Mouse (Mus musculus): Measurements from ENCODE around the gene Sepsecs. TPM values are rescaled to one million over a fixed set of nuclear protein-coding genes. Genes with fewer than 3 reads are reported as not detected.

Gene Sepsecs
- polyA plus RNA-seq, 1 experiment from 2014 or later, result 6.4 TPM

DNA sequence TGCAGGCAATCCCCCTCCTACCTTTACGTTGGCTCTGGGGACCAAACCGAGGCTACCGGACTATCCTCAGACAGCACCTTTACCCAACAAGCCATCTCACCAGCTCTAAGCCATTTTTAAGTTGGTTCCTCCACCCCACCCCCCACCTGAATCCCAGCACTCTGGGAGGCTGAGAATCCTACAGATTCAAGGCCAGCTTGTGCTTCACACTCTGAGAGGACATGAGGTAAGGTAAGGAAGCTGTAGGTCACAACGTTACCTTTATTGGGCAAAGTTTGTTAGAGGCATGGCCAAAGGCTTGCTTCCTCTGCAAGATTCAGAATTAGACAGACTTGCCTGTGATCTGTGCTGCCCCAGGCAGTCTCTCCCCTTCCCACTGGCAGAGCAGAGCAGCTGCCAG, 10.7 kb upstream of the Sepsecs start:
- no peak overlapping the region for H3K4me2 ChIP-seq (ENCODE audit: low read depth, low read length)
- no peak overlapping the region for H3K27ac ChIP-seq (ENCODE audit: low read length)
- no peak for ATAC-seq (replicated peaks; ENCODE audit: extremely low read depth, insufficient read depth, low FRiP score)
- no peaks in the 10 kb centered on the region for H3K36me3 ChIP-seq (ENCODE audit: control insufficient read depth, insufficient read depth)
- H3K9ac ChIP-seq (ENCODE audit: low read length), result no peak overlapping the region
- no peaks in the 10 kb centered on the region for H3K27me3 ChIP-seq (ENCODE audit: control insufficient read depth, insufficient read depth, low read length)
- H3K4me1 ChIP-seq (ENCODE audit: control insufficient read depth, insufficient read depth, low read length), result no peaks in the 10 kb centered on the region
- no peaks in the 10 kb centered on the region for H3K9me3 ChIP-seq (replicated peaks; ENCODE audit: control insufficient read depth, low read length)
- 69% methylated on average over 4 of the region's 4 CpGs for WGBS
- H3K4me3 ChIP-seq (ENCODE audit: low read length), result no peak overlapping the region

DNA sequence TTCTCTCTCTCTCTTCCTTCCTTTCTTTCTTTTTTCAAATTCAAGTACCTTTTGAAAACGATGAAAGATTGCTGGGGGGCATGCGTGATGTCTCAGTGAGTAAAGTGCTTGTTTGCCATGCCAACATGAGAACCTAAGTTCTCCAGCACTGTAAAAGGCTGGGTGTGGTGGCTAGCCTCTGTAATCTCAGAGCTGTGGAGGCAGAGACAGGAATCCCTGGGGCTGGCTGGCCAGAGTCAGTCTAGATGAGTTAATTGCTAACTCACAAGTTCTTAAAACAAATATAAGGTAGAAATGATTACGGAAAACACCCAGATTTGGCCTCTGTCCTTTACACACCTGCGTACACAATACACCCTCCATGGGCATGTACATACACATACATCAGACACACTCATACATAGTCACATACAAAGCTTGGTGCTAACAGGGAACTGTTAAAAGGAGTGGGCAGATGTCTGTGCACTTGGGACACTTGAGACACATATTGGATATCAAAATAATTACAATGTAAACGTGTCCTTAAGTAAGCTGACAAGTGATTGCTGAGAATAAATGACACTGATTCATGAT, 9.1 kb upstream of the Sepsecs start:
- Histone ChIP-seq H3K36me3 (ENCODE audit: control insufficient read depth, insufficient read depth) (no peaks in the 10 kb centered on the region), H3K4me2 (ENCODE audit: low read depth, low read length) (no peak overlapping the region), H3K9me3 (replicated peaks; ENCODE audit: control insufficient read depth, low read length) (no peaks in the 10 kb centered on the region), H3K9ac (ENCODE audit: low read length) (no peak overlapping the region), H3K4me3 (ENCODE audit: low read length) (no peak overlapping the region), H3K27ac (ENCODE audit: low read length) (no peak overlapping the region), H3K27me3 (ENCODE audit: control insufficient read depth, insufficient read depth, low read length) (no peaks in the 10 kb centered on the region), H3K4me1 (ENCODE audit: control insufficient read depth, insufficient read depth, low read length) (no peaks in the 10 kb centered on the region)
- WGBS, result 74% methylated on average over 5 of the region's 5 CpGs
- ATAC-seq (replicated peaks; ENCODE audit: extremely low read depth, insufficient read depth, low FRiP score), result no peak

DNA sequence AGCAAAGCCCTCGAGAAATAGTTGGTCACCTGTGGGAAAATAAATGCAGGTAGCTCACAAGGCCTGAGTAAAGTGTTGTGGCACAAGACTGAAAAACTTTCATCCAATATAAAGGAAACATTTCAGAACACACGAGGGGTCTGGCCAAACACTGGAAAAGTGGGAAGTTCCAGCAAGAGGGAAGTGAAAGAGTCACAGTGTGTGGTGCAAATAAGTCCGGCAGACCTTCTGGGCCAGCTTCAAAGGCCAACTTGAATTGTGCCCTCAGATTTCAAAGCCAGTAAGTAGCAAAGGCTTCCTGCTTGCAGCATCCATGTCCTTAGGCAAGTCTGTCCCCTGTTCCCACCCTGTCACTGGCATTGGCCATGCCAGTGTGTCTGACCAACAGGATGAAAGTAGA, 7.6 kb upstream of the Sepsecs start:
- H3K27ac ChIP-seq (ENCODE audit: low read length), result no peak overlapping the region
- no peaks in the 10 kb centered on the region for H3K9me3 ChIP-seq (replicated peaks; ENCODE audit: control insufficient read depth, low read length)
- no peak for ATAC-seq (replicated peaks; ENCODE audit: extremely low read depth, insufficient read depth, low FRiP score)
- no peak overlapping the region for H3K9ac ChIP-seq (ENCODE audit: low read length)
- H3K4me2 ChIP-seq (ENCODE audit: low read depth, low read length), result no peak overlapping the region
- H3K4me1 ChIP-seq (ENCODE audit: control insufficient read depth, insufficient read depth, low read length), result no peaks in the 10 kb centered on the region
- no peaks in the 10 kb centered on the region for H3K36me3 ChIP-seq (ENCODE audit: control insufficient read depth, insufficient read depth)
- peaks cover 2% of the 10 kb centered on the region; the same call in 1 of the 2 replicates for H3K27me3 ChIP-seq (ENCODE audit: control insufficient read depth, insufficient read depth, low read length)
- no peak overlapping the region for H3K4me3 ChIP-seq (ENCODE audit: low read length)
- 61% methylated on average over 3 of the region's 3 CpGs for WGBS

DNA sequence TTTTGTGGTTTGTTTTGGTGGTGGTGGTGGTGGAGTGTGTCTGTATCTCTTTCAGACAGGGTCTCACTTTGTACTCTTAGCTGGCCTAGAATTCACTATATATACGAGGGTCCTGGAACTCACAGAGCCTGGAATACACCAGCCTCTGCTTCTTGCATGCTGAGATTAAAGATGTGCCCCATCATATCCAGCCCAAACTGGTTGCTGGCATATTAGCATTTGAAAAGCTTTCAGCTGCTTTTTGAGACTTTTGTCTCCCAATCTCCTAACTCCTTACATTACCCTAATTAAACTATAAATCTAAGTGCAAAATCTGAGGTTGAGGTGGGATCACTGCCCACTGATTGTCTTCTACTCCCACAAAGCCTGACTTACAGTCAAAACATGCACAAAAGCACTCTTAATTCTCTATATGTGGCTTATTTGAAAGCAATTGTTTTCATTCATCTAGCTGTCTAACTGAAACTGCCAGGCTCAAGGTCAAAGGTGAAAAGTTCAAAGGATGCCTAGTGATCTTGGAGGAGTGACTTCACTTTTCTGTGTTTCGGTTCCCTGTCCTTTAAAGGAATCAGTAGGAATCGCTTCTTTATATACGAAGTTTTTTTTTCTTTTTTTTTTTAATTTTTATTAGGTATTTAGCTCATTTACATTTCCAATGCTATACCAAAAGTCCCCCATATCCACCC, 5.0 kb upstream of the Sepsecs start:
- Histone ChIP-seq H3K27ac (ENCODE audit: low read length) (no peak overlapping the region), H3K9ac (ENCODE audit: low read length) (no peak overlapping the region), H3K4me1 (ENCODE audit: control insufficient read depth, insufficient read depth, low read length) (no peaks in the 10 kb centered on the region), H3K9me3 (replicated peaks; ENCODE audit: control insufficient read depth, low read length) (no peaks in the 10 kb centered on the region), H3K4me2 (ENCODE audit: low read depth, low read length) (no peak overlapping the region), H3K4me3 (ENCODE audit: low read length) (no peak overlapping the region), H3K27me3 (ENCODE audit: control insufficient read depth, insufficient read depth, low read length) (peaks cover 2% of the 10 kb centered on the region; the same call in 1 of the 2 replicates), H3K36me3 (ENCODE audit: control insufficient read depth, insufficient read depth) (no peaks in the 10 kb centered on the region)
- 79% methylated on average over 4 of the region's 4 CpGs for WGBS
- ATAC-seq (replicated peaks; ENCODE audit: extremely low read depth, insufficient read depth, low FRiP score), result no peak

DNA sequence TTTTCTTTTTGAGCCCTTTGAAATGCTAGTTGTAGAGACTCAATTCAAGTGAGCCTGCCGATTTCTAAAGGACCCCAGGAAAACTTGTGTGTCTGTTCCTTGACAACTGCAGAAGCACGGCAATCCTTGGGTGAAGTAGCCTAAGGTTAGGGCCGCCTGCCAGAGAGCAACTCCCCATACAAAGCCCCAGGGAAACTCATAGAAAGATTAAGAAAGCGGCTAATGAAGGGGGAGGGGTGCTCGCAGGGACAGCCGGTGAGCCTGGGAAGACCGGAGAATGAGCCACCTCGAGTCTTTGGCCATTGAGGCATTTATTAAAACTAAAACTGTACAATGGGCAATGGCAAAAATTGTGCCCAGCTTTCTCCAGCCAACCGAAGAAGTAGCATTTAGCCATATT, 3.8 kb upstream of the Sepsecs start:
- 43% methylated on average over 9 of the region's 9 CpGs for WGBS
- peaks cover 2% of the 10 kb centered on the region; the same call in 1 of the 2 replicates for H3K27me3 ChIP-seq (ENCODE audit: control insufficient read depth, insufficient read depth, low read length)
- peaks cover 6% of the 10 kb centered on the region for H3K4me1 ChIP-seq (ENCODE audit: control insufficient read depth, insufficient read depth, low read length)
- H3K9me3 ChIP-seq (replicated peaks; ENCODE audit: control insufficient read depth, low read length), result no peaks in the 10 kb centered on the region
- H3K4me3 ChIP-seq (ENCODE audit: low read length), result no peak overlapping the region
- no peak overlapping the region for H3K9ac ChIP-seq (ENCODE audit: low read length)
- no peak overlapping the region for H3K4me2 ChIP-seq (ENCODE audit: low read depth, low read length)
- H3K27ac ChIP-seq (ENCODE audit: low read length), result no peak overlapping the region
- ATAC-seq (replicated peaks; ENCODE audit: extremely low read depth, insufficient read depth, low FRiP score), result no peak
- H3K36me3 ChIP-seq (ENCODE audit: control insufficient read depth, insufficient read depth), result no peaks in the 10 kb centered on the region

DNA sequence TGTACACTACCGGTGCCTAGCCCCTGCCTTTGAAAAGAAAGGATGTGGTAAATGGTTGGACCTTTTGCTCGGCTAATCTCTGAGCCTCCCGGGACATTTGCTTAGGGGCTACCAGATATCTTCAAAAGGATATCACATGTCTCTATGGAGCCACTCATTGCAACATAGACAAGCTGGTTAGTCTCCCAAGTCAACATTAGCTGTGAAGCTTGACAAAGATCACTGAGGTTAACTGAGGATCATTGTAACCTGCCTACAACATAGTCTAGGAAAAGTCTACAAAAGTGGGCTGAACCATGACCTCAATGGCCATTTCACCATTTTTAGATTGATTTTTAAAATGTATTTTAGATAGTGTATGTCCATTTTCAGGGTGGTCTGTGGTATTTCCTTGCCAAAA, 1.2 kb upstream of the Sepsecs start:
- no peak overlapping the region for H3K9ac ChIP-seq (ENCODE audit: low read length)
- no peaks in the 10 kb centered on the region for H3K9me3 ChIP-seq (replicated peaks; ENCODE audit: control insufficient read depth, low read length)
- ATAC-seq (replicated peaks; ENCODE audit: extremely low read depth, insufficient read depth, low FRiP score), result no peak
- H3K36me3 ChIP-seq (ENCODE audit: control insufficient read depth, insufficient read depth), result no peaks in the 10 kb centered on the region
- peaks cover 2% of the 10 kb centered on the region; the same call in 1 of the 2 replicates for H3K27me3 ChIP-seq (ENCODE audit: control insufficient read depth, insufficient read depth, low read length)
- 80% methylated on average over 3 of the region's 3 CpGs for WGBS
- H3K4me3 ChIP-seq (ENCODE audit: low read length), result no peak overlapping the region
- peaks cover 6% of the 10 kb centered on the region for H3K4me1 ChIP-seq (ENCODE audit: control insufficient read depth, insufficient read depth, low read length)
- no peak overlapping the region for H3K4me2 ChIP-seq (ENCODE audit: low read depth, low read length)
- no peak overlapping the region for H3K27ac ChIP-seq (ENCODE audit: low read length)

DNA sequence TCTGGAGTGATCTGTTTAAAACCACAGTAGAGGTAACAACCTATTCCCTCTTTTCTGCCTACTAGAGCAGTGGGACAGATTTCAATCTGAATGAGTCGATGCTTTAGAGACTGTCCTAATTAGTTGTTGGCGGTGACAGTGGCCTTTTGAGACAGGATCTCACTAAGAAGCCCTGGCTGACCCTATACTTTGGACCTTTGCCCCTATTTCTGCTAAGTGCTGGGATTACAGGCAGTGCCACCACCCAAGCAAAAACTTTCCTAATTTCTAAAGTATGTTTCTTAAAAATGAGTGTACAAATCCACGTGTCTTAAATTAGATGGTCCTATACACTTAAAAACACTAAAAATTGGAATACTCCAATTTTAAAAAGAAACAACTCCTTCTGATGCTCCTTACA, 2.7 kb downstream of the Sepsecs start:
- no peak overlapping the region for H3K4me3 ChIP-seq (ENCODE audit: low read length)
- ATAC-seq (replicated peaks; ENCODE audit: extremely low read depth, insufficient read depth, low FRiP score), result no peak
- H3K9ac ChIP-seq (ENCODE audit: low read length), result no peak overlapping the region
- H3K27ac ChIP-seq (ENCODE audit: low read length), result no peak overlapping the region
- H3K27me3 ChIP-seq (ENCODE audit: control insufficient read depth, insufficient read depth, low read length), result no peaks in the 10 kb centered on the region; the same call in 1 of the 2 replicates
- peaks cover 10% of the 10 kb centered on the region; the same call in 1 of the 2 replicates for H3K36me3 ChIP-seq (ENCODE audit: control insufficient read depth, insufficient read depth)
- H3K4me2 ChIP-seq (ENCODE audit: low read depth, low read length), result no peak overlapping the region
- no peaks in the 10 kb centered on the region for H3K9me3 ChIP-seq (replicated peaks; ENCODE audit: control insufficient read depth, low read length)
- WGBS, result 87% methylated on average over 3 of the region's 3 CpGs
- peaks cover 6% of the 10 kb centered on the region for H3K4me1 ChIP-seq (ENCODE audit: control insufficient read depth, insufficient read depth, low read length)

DNA sequence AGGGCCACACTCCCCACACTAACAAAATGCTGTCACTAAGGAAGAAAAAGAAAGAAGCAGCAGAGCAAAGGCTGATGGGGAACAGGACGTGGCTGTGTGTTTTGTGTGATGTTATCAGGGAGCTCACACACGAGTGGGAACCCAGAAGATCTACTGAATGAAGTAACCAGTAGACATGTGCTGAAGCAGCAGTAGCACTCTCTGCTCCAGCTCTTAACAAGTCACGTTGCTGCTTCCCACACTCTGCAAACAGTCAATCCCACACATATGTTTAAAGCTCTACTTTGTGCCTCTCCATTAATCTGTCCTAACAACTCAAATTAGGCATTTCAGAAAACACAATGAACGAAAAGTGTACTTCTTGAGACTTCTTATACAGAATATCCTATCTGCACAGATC, 11.6 kb downstream of the Sepsecs start:
- Histone ChIP-seq H3K36me3 (ENCODE audit: control insufficient read depth, insufficient read depth) (peaks cover 22% of the 10 kb centered on the region), H3K4me2 (ENCODE audit: low read depth, low read length) (no peak overlapping the region), H3K4me3 (ENCODE audit: low read length) (no peak overlapping the region), H3K9me3 (replicated peaks; ENCODE audit: control insufficient read depth, low read length) (no peaks in the 10 kb centered on the region), H3K9ac (ENCODE audit: low read length) (no peak overlapping the region), H3K27ac (ENCODE audit: low read length) (no peak overlapping the region), H3K4me1 (ENCODE audit: control insufficient read depth, insufficient read depth, low read length) (no peaks in the 10 kb centered on the region), H3K27me3 (ENCODE audit: control insufficient read depth, insufficient read depth, low read length) (no peaks in the 10 kb centered on the region)
- 63% methylated on average over 4 of the region's 4 CpGs for WGBS
- no peak for ATAC-seq (replicated peaks; ENCODE audit: extremely low read depth, insufficient read depth, low FRiP score)

DNA sequence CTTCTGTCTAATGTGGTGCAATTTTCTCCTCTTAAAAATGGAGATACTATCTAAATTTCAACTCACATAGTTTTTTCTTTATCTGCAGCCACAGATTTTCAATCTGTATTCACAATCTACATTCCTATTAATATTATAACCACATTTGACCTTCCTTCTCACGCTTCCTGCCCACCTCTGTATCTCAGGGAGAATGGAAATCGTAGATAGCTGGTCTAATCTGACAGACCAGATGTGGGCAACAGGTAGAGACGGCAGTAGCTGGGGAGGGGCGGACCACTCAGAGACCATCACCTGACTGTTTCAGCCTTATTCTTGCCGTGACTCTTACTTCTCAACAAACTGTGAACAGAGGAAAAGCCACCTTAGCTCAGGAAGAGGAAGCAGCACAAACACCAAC, 12.2 kb downstream of the Sepsecs start:
- Histone ChIP-seq H3K27ac (ENCODE audit: low read length) (no peak overlapping the region), H3K27me3 (ENCODE audit: control insufficient read depth, insufficient read depth, low read length) (no peaks in the 10 kb centered on the region), H3K36me3 (ENCODE audit: control insufficient read depth, insufficient read depth) (peaks cover 22% of the 10 kb centered on the region), H3K4me3 (ENCODE audit: low read length) (no peak overlapping the region), H3K9ac (ENCODE audit: low read length) (no peak overlapping the region), H3K4me2 (ENCODE audit: low read depth, low read length) (no peak overlapping the region), H3K9me3 (replicated peaks; ENCODE audit: control insufficient read depth, low read length) (no peaks in the 10 kb centered on the region), H3K4me1 (ENCODE audit: control insufficient read depth, insufficient read depth, low read length) (peaks cover under 1% of the 10 kb centered on the region; the same call in 1 of the 2 replicates)
- no peak for ATAC-seq (replicated peaks; ENCODE audit: extremely low read depth, insufficient read depth, low FRiP score)
- WGBS, result 86% methylated on average over 5 of the region's 5 CpGs
